In the genomic region with DNA sequence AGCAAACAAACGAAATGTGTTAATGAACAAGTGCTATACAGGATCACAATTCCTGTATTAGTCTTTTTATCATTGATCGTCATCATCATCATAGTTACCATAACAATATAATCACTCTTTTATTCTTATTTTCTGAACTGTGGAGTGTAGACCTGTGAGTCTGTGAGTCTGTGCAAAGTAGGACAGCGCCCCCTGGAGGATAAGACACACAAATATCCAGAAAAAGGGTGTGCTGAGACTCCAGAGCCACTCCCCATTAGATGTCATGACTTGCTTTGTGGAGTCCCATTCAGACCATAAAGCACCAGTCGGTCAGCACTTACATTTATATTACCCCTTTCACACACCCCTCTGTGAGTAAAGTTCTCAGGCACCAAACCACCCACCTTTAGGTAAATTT, we compare ENCODE assay signal across 9 mouse cellular contexts.
A peak's percentile ranks its signal among the peaks of the same experiment; 100 is the strongest.
DNase-seq lines count a peak whose midpoint lies in the region; ATAC-seq lines count a peak whose summit lies in the region.
"Had no signal": no experiment of that assay in that cellular context is flagged by ENCODE, and none has a peak within 500 bp of the region (broad histone marks: within the 10 kb centered on the region; RNA-seq: fewer than 3 reads in every experiment).

No protein-coding gene starts in this region.

- H3K4me2 ChIP-seq in hindbrain, embryonic 16.5 days (ENCODE audit: low read length), result no peak overlapping the region
- no peak overlapping the region for H3K4me2 ChIP-seq in embryonic facial prominence, embryonic 14.5 days (ENCODE audit: low read depth, low read length)

- no peak overlapping the region for H3K9ac ChIP-seq in hindbrain, embryonic 16.5 days (ENCODE audit: low read depth, low read length)
- no peak overlapping the region for H3K9ac ChIP-seq in embryonic facial prominence, embryonic 14.5 days (ENCODE audit: low read depth, low read length)

- no peaks in the 10 kb centered on the region for H3K36me3 ChIP-seq in hindbrain, embryonic 10.5 days
- H3K36me3 ChIP-seq in hindbrain, embryonic 16.5 days (ENCODE audit: control insufficient read depth, insufficient read depth, low read length), result no peaks in the 10 kb centered on the region
- no peaks in the 10 kb centered on the region for H3K36me3 ChIP-seq in embryonic facial prominence, embryonic 14.5 days (ENCODE audit: control insufficient read depth, insufficient read depth, low read length)

- peaks cover 7% of the 10 kb centered on the region for H3K4me1 ChIP-seq in hindbrain, embryonic 10.5 days (replicated peaks)
- peaks cover 5% of the 10 kb centered on the region for H3K4me1 ChIP-seq in hindbrain, embryonic 16.5 days (ENCODE audit: control insufficient read depth, insufficient read depth, low read depth, low read length)
- no peaks in the 10 kb centered on the region for H3K4me1 ChIP-seq in embryonic facial prominence, embryonic 14.5 days (ENCODE audit: control insufficient read depth, insufficient read depth, low read length)

- no peak for ATAC-seq in hindbrain, embryonic 16.5 days
- no peak for ATAC-seq in embryonic facial prominence, embryonic 14.5 days (ENCODE audit: low read depth)

- H3K9me3 ChIP-seq in hindbrain, embryonic 10.5 days, result no peaks in the 10 kb centered on the region
- H3K9me3 ChIP-seq in hindbrain, embryonic 16.5 days (ENCODE audit: control insufficient read depth, low read length), result 0 out of 2 replicates have a peak, but pooled peaks cover 2% of the 10 kb centered on the region
- H3K9me3 ChIP-seq in embryonic facial prominence, embryonic 14.5 days (ENCODE audit: control insufficient read depth, low read length), result no peaks in the 10 kb centered on the region

- H3K4me3 ChIP-seq in hindbrain, embryonic 10.5 days, result no peak overlapping the region
- H3K4me3 ChIP-seq in hindbrain, embryonic 16.5 days (ENCODE audit: low read length), result no peak overlapping the region
- no peak overlapping the region for H3K4me3 ChIP-seq in embryonic facial prominence, embryonic 14.5 days (ENCODE audit: low read depth, low read length)
- H3K4me3 ChIP-seq: myocyte had no signal

- H3K27ac ChIP-seq in hindbrain, embryonic 10.5 days, result no peak overlapping the region
- H3K27ac ChIP-seq in hindbrain, embryonic 16.5 days (ENCODE audit: low read depth, low read length), result no peak overlapping the region
- no peak overlapping the region for H3K27ac ChIP-seq in embryonic facial prominence, embryonic 14.5 days (replicated peaks; ENCODE audit: low read depth, low read length)

- DNase-seq in hindbrain, embryonic 10.5 days (ENCODE audit: low spot score), result peak; percentile 24
- peak; percentile 27 for DNase-seq in urinary bladder, postnatal 25 days (ENCODE audit: low spot score)
- no peak for DNase-seq in urinary bladder, postnatal 14 days (ENCODE audit: low spot score)
- DNase-seq in embryonic facial prominence, embryonic 14.5 days (ENCODE audit: low spot score), result peak; percentile 20
- peak; percentile 40 for DNase-seq in left cerebral cortex, postnatal 4 days
- DNase-seq in thymus, adult 18-20 months, result no peak
- DNase-seq in spleen, postnatal 4 days (ENCODE audit: low spot score in 2 of 2), result no peak

- H3K27me3 ChIP-seq in hindbrain, embryonic 10.5 days (ENCODE audit: insufficient read depth, poor library complexity, severe bottlenecking), result no peaks in the 10 kb centered on the region
- no peaks in the 10 kb centered on the region for H3K27me3 ChIP-seq in hindbrain, embryonic 16.5 days (replicated peaks; ENCODE audit: control insufficient read depth, insufficient read depth, low read length)
- H3K27me3 ChIP-seq in embryonic facial prominence, embryonic 14.5 days (replicated peaks; ENCODE audit: control insufficient read depth, insufficient read depth, low read length), result no peaks in the 10 kb centered on the region

- 60% methylated on average over 4 of the region's 4 CpGs for WGBS in hindbrain, embryonic 10.5 days
- 62% methylated on average over 4 of the region's 4 CpGs for WGBS in hindbrain, embryonic 16.5 days
- WGBS in embryonic facial prominence, embryonic 14.5 days, result 65% methylated on average over 4 of the region's 4 CpGs

- intact Hi-C loops in left cerebral cortex, postnatal 4 days (cut with DNase I), result no loop called here

Comparison
In these comparisons a context has a peak if more than half of its experiments do, and no peak if none do; other contexts are left out.
1. DNase-seq: peak in hindbrain, embryonic 10.5 days (single experiment), urinary bladder, postnatal 25 days (single experiment), embryonic facial prominence, embryonic 14.5 days (single experiment) and left cerebral cortex, postnatal 4 days (single experiment); none in urinary bladder, postnatal 14 days (single experiment), thymus, adult 18-20 months (0 of 2) and spleen, postnatal 4 days (0 of 2).